Mouse (Mus musculus) heart, adult 2 months (tissue): ENCODE results near the gene Dclk2. TPM values are rescaled to one million over a fixed set of nuclear protein-coding genes. Genes with fewer than 3 reads are reported as not detected.

Experiments
- DNase-seq, 2 experiments: peaks; one replicate each; pipeline ENCODE4 v3.0.0; 2021
- H3K27ac ChIP-seq: fragments of 200-600 bp; 2 replicates; pipeline ENCODE4 v1.8.1; 2022
- H3K27me3 ChIP-seq: fragments of 200-500 bp; 2 replicates; pipeline ENCODE4 v1.6.1; 2012; ENCODE audit warnings: mild to moderate bottlenecking, low read length, inconsistent platforms, mixed read lengths; ENCODE audit not compliant: control insufficient read depth, insufficient read depth
- H3K36me3 ChIP-seq: fragments of 200-500 bp; 2 replicates; pipeline ENCODE4 v1.6.1; 2012; ENCODE audit warnings: low read length, inconsistent platforms; ENCODE audit not compliant: control insufficient read depth, insufficient read depth
- H3K4me1 ChIP-seq: fragments of 200-500 bp; 2 replicates; pipeline ENCODE4 v1.6.1; 2011; ENCODE audit warnings: low read length; ENCODE audit not compliant: control insufficient read depth, insufficient read depth
- H3K4me3 ChIP-seq: fragments of 200-600 bp; 2 replicates; pipeline ENCODE4 v1.8.1; 2022
- H3K79me2 ChIP-seq: fragments of 200-500 bp; replicated peaks from 2 replicates; pipeline ENCODE4 v1.6.1; 2012; ENCODE audit warnings: mild to moderate bottlenecking, inconsistent platforms, low read length, moderate library complexity, mixed read lengths; ENCODE audit not compliant: control insufficient read depth, insufficient read depth
- H3K9ac ChIP-seq: fragments of 200-500 bp; 2 replicates; pipeline ENCODE4 v1.6.1; 2012; ENCODE audit warnings: low read depth, mild to moderate bottlenecking, control low read depth, inconsistent platforms, low read length, mixed read lengths
- CTCF ChIP-seq: fragments of 200-600 bp; IDR thresholded peaks from 2 replicates; pipeline ENCODE4 v1.8.1; 2022; ENCODE audit warnings: antibody characterized with exemption, mild to moderate bottlenecking, moderate library complexity
- EP300 ChIP-seq: fragments of 200-500 bp; IDR thresholded peaks from 2 replicates; pipeline ENCODE4 v1.6.1; 2011; ENCODE audit warnings: low read depth, low read length, control low read depth; ENCODE audit not compliant: insufficient read depth
- POLR2A ChIP-seq: fragments of 200-500 bp; IDR thresholded peaks from 2 replicates; pipeline ENCODE4 v1.6.1; 2011; ENCODE audit warnings: mild to moderate bottlenecking, low read depth, low read length, control low read depth; ENCODE audit not compliant: insufficient read depth
- WGBS: fragments of 180-500 bp; shearing (Covaris S2); methylation state at CpG from one replicate; pipeline ENCODE4 v1.1.7; 2018; 5-methylcytosine and 5-hydroxymethylcytosine counted together
- intact Hi-C: fragments of 180-260 bp; cut with DNase I; formaldehyde crosslinking; loops from one replicate; pipeline ENCODE4 v1.15.1; 2025
- polyA plus RNA-seq: library from polyadenylated mRNA; depleted of rRNA; stranded (reverse); fragments of >200 nt; gene quantifications from 2 replicates; pipeline ENCODE4 v1.2.3, GENCODE M21; 2012
- total RNA-seq, 2 experiments: library from RNA; stranded (reverse); gene quantifications; 2 replicates each; pipeline ENCODE4 v1.2.3; 2021

Dclk2 gene
- total and polyA plus RNA-seq, 3 experiments, result 1.1 to 2.6 (median 1.5) TPM

DNA sequence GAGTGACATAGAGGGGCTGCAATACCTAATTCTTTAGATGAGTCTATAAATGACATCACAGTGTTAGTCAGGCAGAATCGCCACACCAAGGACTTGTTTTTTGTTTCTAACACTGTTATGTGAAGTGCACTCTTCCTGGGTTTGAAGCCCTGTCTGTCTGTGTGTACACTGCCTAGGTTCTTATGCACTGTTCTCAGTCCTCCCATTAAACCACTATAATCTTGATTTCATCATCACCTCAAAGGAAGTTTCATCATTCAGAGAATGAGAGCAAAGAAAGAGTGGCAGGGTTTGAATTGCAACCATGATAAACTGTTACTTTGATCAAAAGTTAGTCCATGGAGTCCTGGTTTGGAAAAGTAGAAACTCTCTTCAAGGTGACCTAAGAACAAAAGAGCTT, 164.1 kb downstream of the Dclk2 start:
- Histone ChIP-seq H3K36me3 (no peaks in the 10 kb centered on the region), H3K4me3 (no peak overlapping the region), H3K27me3 (no peaks in the 10 kb centered on the region), H3K27ac (no peak overlapping the region), H3K4me1 (no peaks in the 10 kb centered on the region), H3K9ac (no peak overlapping the region), H3K79me2 (no peaks in the 10 kb centered on the region)
- TF ChIP-seq CTCF, result no peak
- TF ChIP-seq POLR2A, result no peak
- TF ChIP-seq EP300, result no peak
- 83% methylated on average over 1 of the region's 1 CpGs for WGBS
- intact Hi-C loops, result no loop called here
- no peak for DNase-seq

DNA sequence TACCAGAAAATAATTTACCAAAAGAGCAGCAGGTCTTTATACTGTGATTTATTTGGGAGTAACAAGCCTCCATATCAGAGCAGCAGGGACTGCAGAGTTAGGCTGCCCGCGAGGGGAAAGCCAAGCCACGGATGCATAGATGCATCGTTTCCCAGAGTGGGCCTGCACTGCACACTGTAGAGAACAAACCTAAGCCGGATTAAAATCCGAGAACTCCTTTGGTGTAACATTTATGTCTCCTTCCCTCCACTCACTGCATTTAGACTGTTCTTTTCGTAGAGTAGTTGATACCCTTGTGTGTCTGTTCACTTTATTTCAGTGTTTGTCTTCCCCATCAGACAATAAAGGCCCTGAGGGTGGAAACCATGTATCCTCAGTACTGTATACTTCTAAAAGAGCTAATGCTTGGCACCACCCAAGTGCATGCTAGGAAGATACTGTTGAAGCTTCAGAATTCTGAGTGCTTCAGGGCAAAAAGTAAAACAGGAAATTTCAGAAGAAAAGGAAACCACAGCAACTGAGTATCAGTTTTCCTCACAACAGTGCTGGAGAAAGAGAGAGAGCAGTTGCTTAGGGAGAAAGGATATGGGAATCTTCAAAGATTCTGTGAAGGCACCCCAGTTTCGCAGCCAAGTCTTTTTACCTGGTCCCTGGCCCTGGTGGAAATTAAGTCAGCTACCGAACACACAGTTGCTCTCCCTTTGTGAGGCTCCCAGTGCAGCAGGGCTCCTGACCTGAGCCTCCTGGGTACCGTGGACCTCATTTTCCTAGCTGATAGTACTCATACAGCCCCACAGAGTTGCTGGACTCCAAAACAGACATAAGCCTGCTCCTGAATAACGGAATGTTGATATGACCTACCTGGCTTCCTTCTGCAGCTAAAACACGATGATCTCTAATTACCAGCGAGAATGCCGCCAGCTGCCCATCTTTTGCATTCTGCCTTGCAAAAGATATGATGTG, 165.8 kb downstream of the Dclk2 start:
- TF ChIP-seq CTCF (no peak), EP300 (no peak), POLR2A (no peak)
- WGBS, result 81% methylated on average over 14 of the region's 14 CpGs

DNA sequence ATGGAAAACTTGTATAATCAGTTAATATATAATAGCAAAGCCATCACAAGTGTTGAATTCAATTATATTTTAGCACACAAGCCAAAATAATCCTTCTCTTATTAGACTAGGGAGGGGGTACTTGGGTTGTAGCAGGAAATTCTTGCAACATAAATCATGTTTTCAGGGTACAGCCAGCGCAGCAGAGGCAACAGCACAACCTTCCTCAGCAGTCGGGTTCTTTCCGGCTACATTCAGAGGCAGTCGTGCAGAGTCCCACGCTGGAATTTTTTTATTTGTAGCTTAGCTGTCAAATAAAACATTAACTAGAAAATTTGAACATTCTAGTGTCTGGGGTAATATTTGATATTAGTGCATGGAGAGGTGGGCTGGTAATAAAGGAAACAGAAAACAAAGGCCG, 166.5 kb downstream of the Dclk2 start:
- DNase-seq, result no peak
- Histone ChIP-seq H3K4me3 (no peak overlapping the region), H3K36me3 (no peaks in the 10 kb centered on the region), H3K9ac (no peak overlapping the region), H3K27ac (no peak overlapping the region), H3K79me2 (no peaks in the 10 kb centered on the region), H3K27me3 (no peaks in the 10 kb centered on the region), H3K4me1 (no peaks in the 10 kb centered on the region)
- TF ChIP-seq CTCF (no peak), EP300 (no peak), POLR2A (no peak)
- WGBS, result 60% methylated on average over 6 of the region's 6 CpGs
- intact Hi-C loops, result no loop called here

More for the DNA sequence above, 165.8 kb downstream of the Dclk2 start:
- Histone ChIP-seq H3K27ac (no peak overlapping the region), H3K9ac (no peak overlapping the region), H3K79me2 (no peaks in the 10 kb centered on the region), H3K4me3 (no peak overlapping the region), H3K36me3 (no peaks in the 10 kb centered on the region), H3K27me3 (no peaks in the 10 kb centered on the region), H3K4me1 (no peaks in the 10 kb centered on the region)
- no peak for DNase-seq
- intact Hi-C loops, result no loop called here

DNA sequence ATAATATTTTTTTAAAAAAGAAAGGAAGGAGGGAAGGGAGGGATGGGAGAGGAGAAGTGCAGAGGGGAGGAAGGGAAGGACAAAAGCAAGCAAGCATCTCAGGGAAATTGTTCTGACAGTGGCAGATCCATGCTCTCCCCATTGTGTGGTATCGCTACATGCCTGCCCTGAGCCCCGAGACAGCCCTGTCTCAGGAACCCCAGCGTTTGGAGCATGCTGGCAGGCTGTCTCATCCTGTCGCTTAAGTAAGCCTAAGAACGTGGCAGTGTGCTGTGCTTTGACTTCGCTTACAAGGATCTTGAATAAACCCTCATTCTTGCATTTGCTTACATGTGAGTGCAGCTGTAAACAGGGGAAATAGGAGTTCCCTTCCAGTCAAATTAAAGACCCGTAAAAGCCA, 170.0 kb downstream of the Dclk2 start:
- H3K4me1 ChIP-seq, result no peaks in the 10 kb centered on the region
- intact Hi-C loops, result no loop called here
- no peak overlapping the region for H3K9ac ChIP-seq
- WGBS, result 65% methylated on average over 7 of the region's 7 CpGs
- no peaks in the 10 kb centered on the region for H3K36me3 ChIP-seq
- no peak for DNase-seq
- no peak for TF ChIP-seq EP300
- TF ChIP-seq POLR2A, result no peak
- no peak for TF ChIP-seq CTCF
- no peak overlapping the region for H3K4me3 ChIP-seq
- no peaks in the 10 kb centered on the region for H3K79me2 ChIP-seq
- H3K27me3 ChIP-seq, result no peaks in the 10 kb centered on the region
- no peak overlapping the region for H3K27ac ChIP-seq

GRCm38 (mm10) chr3:86745769-86746512, 174.7 kb downstream of the Dclk2 start:
- no peaks in the 10 kb centered on the region for H3K36me3 ChIP-seq
- intact Hi-C loops, result no loop called here
- H3K27me3 ChIP-seq, result no peaks in the 10 kb centered on the region
- no peaks in the 10 kb centered on the region for H3K4me1 ChIP-seq
- WGBS, result 79% methylated on average over 10 of the region's 10 CpGs
- H3K79me2 ChIP-seq, result no peaks in the 10 kb centered on the region
- TF ChIP-seq EP300 (no peak), CTCF (no peak), POLR2A (no peak)
- H3K27ac ChIP-seq, result no peak overlapping the region
- no peak for DNase-seq
- no peak overlapping the region for H3K9ac ChIP-seq
- H3K4me3 ChIP-seq, result no peak overlapping the region

DNA sequence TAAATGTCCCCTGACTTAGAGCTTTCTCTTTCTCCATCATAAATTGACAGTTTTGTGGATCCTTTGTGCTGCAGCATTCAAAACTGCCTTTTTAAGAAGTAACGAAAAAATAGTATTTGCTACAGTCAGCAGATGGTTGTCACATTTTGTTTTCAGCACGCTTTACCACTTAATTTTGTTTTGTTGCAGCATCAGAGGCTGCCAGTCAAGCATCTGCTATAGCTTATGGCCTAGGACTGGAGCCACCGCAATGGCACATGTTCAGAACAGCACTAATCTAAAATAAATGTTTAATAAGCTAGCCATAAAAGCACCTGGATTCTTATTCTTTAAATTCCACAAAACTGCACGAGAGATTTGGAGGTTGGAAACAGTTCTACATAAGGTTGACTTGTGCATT, 175.3 kb downstream of the Dclk2 start:
- H3K4me3 ChIP-seq, result no peak overlapping the region
- H3K4me1 ChIP-seq, result no peaks in the 10 kb centered on the region
- no peak overlapping the region for H3K27ac ChIP-seq
- H3K79me2 ChIP-seq, result no peaks in the 10 kb centered on the region
- TF ChIP-seq POLR2A, result no peak
- TF ChIP-seq EP300, result no peak
- TF ChIP-seq CTCF, result no peak
- H3K9ac ChIP-seq, result no peak overlapping the region
- DNase-seq, result no peak
- WGBS, result 85% methylated on average over 4 of the region's 4 CpGs
- no peaks in the 10 kb centered on the region for H3K27me3 ChIP-seq
- no peaks in the 10 kb centered on the region for H3K36me3 ChIP-seq
- intact Hi-C loops, result no loop called here
